Mouse (Mus musculus) activated CD4-positive, CD25-positive, alpha-beta regulatory T cell, adult 4 months (primary cell): ENCODE data around the gene Sbp. TPM values are rescaled to one million over a fixed set of nuclear protein-coding genes. Genes with fewer than 3 reads are reported as not detected.
A peak's percentile ranks its signal among the peaks of the same experiment; 100 is the strongest.
"Not testable (repeated sequence)": the region's sequence is repeated elsewhere in the genome, so short reads cannot be mapped to it uniquely, and the experiment has no call there.

ENCODE experiments used
- ATAC-seq: one replicate; pipeline ENCODE4 v1.8.0; 2017
- polyA plus RNA-seq, 2 experiments: library from polyadenylated mRNA; unstranded; fragments of 100-300 nt; shearing (Covaris generic); gene quantifications; one replicate each; pipeline ENCODE4 v1.2.1; 2017

Gene Sbp
- polyA plus RNA-seq, result not detected

DNA sequence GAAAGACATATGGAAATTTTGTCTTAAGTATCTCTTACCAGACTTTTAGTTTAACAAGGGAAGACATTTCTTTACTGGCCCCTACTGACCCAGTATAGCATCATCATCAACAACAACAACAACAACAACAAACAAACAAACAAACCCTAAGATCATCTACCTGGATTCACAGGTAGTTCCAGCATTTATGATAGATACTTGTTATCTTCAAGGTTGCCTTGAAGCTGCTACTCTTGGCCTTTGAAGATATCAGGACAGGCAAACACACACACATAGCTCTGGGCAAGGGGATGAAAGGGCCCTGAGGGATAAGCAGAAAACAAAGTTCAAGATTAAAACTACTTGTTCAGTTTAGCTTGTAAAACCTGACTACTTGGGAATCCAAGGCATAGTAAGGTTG, at the start of gene Sbp:
Gene Sbp, plus strand, starts transcription at position 301 of the 400 bp plus-strand sequence.
- ATAC-seq, result no peak

- not testable (repeated sequence) for ATAC-seq
Observed at GRCm38 (mm10) chr17:23917158-23917557, 24.3 kb upstream of the Sbp start, which contains the start of gene Dcpp3. Dcpp3 (plus strand) TSS chr17:23917458.

- peak; percentile 97 for ATAC-seq
Observed at GRCm38 (mm10) chr17:23924531-23925007, 16.9 kb upstream of the Sbp start.

- ATAC-seq, result peak; percentile 47
Observed at GRCm38 (mm10) chr17:23925090-23925493, 16.4 kb upstream of the Sbp start.

DNA sequence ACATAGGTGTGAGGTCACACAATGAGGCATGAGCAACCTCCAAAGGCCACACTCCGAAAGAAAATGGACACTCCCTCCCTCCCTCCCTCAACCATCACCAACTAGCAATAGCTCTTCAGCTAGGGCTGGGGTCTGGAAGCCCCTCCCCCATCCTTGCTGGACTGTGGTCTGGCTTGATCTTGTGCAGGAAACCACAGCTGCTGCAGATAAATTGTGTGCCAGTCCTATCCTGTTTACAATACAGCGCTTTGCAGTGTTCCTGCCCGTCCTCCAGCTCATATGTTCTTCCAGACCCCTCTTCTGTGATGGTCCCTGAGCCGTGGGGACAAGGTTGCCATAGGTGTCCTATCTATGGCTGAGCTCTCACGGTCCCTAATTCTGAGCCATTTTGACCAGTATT, 10.3 kb upstream of the Sbp start:
- no peak for ATAC-seq

DNA sequence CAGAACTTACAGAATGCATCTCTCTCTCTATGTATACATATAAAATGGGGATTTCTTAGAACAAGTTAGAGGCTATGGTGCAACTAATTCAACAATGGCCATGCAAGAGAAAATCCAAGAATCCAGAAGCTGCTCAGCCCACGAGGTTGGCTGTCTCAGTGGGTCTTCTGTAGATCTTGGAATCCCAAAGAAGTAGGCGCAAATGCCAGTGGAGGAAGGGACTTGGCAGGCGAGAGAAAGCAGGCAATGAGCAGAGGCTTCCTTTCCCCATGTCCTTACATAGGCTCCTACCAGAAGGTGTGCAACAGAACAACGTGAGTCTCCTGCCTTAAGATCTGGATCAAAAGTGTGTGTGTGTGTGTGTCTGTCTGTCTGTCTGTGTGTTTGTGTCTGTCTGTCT, 6.0 kb downstream of the Sbp start:
- ATAC-seq, result not testable (repeated sequence)

DNA sequence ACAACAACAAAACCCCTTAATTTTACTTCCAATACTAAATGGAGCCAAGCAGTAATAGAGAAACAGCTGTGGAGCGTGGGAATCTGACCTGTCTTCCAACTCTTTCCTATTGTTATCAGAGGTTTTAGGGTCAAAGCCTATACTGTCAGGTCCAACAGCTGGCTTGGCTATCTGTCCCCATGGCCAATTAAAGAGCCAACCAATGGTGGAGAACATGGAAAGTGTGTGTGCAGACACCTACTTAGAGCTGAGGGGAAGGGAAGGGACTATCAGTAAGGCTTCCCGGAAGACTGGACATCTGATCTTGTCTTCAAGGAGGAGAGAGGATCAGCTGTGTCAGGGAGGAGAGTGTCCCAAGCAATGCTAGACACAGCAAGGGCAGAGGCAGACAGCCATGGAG, 7.6 kb downstream of the Sbp start:
- ATAC-seq, result no peak

DNA sequence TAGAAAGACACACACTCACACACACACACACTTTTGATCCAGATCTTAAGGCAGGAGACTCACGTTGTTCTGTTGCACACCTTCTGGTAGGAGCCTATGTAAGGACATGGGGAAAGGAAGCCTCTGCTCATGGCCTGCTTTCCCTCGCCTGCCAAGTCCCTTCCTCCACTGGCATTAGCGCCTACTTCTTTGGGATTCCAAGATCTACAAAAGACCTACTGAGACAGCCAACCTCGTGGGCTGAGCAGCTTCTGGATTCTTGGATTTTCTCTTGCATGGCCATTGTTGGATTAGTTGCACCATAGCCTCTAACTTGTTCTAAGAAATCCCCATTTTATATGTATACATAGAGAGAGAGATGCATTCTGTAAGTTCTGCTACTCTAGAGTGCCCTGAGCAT, 9.4 kb downstream of the Sbp start:
- not testable (repeated sequence) for ATAC-seq

DNA sequence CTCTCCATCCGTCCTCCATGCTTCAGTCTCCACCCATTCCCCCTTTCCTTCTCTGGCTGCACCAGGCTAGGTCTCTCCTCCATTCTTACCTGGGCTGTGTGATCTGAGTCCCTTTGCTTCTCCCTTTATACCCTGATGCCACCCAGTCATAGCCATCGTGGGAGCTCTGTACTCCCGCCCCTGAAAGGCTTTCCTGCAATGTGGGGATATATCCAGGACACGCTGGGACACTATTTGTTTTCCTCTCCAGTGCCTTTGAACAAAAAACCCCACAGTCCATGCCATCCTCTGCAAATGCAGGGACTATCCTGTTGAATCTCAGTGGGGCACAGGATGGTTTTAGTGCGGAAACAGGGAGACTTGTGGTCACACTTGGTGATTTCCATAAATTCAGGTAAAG, 13.7 kb downstream of the Sbp start, which contains the start of gene Sbpl:
Gene Sbpl, minus strand, starts transcription at position 101 of the 400 bp plus-strand sequence.
- no peak for ATAC-seq

DNA sequence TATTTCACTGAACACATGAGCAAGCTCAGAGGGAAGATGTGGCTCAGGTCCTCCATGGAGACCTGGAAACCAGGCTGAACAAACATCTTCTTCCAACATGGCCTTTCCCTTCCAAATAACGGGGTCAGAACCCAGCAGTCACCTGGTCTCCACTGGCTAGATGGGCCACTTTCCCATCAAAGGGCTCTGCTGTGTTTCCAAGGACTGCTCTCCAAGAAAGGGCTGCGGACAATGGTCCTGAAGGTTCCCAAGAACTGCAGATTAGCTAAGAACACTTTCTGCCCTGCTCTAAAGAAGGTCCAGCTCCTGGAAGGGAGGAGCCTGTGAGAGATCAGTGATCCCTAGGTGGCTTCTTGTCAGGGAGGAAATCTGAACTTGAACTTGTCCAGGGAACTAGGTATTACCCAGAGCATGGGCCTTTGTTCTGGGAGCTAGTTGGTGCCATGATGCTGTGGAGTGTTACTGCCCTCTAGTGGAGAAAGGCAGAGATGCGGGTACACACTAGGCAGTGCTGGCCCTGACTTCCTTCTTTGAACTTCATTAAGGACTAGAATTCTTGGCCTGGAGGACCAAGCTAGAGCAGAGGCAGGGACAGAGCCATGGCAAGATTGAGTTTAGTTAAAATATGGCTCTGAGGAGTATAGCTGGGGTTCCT, 18.7 kb downstream of the Sbp start:
- ATAC-seq, result peak; percentile 54

GRCm38 (mm10) chr17:23961573-23962122, 20.2 kb downstream of the Sbp start:
- ATAC-seq, result no peak

DNA sequence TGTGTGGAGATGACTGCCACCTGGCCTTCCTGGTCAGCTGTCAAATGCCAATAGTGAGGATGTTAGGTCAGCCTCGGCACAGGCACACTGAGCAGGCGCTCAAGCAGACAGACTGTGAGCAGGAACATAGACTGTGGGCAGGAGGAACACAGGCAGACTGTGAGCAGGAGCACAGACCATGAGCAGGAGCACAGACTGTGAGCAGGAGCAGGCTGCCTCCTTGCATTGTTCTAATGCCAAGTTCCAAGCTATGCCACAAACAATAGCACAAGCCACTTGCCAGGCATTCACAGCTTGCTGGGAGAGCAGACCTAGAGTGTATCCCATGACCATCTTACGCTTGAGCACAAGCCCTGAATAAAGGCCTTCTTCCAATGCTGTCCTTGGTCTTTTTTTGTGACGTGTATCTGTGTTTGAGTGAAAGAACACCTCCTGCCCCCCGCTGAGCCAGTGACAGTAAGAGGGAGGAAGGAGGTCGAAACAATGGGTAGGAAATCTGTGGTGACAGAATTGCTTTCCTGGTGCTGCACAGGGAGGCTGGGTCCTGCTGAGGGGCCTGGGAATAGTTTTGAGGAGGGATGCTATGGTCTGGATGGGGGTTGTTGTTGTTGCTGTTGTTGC, 24.4 kb downstream of the Sbp start:
- no peak for ATAC-seq

- ATAC-seq, result no peak
Observed at GRCm38 (mm10) chr17:23966658-23967401, 25.4 kb downstream of the Sbp start.

DNA sequence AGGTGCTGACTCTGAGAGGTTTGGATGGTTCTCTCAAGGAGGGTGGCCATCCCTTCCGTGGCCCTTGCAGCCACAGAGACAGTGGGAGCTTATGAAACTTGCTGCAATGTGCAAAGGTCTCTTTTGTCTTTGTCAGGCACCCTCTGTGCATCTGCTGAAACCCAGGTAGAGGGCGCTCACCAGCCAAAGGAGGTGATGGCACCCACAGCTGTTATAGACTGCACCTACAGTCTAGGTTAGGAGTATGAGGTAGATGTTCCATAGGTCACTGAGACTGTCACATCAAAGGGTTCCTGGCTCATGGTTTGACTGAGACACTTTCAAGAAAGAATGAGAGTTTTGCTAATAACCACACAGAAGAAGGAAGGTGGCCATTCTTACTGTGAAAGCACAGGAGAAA, 27.3 kb downstream of the Sbp start:
- ATAC-seq, result no peak

DNA sequence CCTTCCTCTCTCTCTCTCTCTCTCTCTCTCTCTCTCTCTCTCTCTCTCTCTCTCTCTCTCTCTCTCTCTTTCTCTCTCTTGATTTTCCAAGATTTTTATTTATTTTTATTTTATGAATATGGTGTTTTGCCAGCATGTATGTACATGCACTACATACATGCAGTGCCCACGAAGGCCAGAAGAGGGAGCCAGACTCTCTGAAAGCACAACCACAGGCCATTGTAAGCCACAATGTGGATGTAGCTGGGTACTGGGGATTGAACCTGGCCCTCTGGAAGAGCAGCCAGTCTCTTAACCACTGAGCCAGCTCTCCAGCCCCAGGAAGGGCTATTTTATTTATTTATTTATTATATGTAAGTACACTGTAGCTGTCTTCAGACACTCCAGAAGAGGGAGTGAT, 27.8 kb downstream of the Sbp start:
- ATAC-seq, result no peak

GRCm38 (mm10) chr17:23971315-23971714, 29.8 kb downstream of the Sbp start:
- no peak for ATAC-seq

GRCm38 (mm10) chr17:23976665-23977064, 35.2 kb downstream of the Sbp start:
- ATAC-seq, result no peak

- no peak for ATAC-seq
Observed at GRCm38 (mm10) chr17:23979471-23979870, 38.0 kb downstream of the Sbp start.

GRCm38 (mm10) chr17:23980297-23980909, 38.9 kb downstream of the Sbp start, which contains the start of gene Prss30:
Prss30 (minus strand) TSS chr17:23980566.
- no peak for ATAC-seq

- no peak for ATAC-seq
Observed at GRCm38 (mm10) chr17:23982912-23983311, 41.4 kb downstream of the Sbp start.

- no peak for ATAC-seq
Observed at GRCm38 (mm10) chr17:23984989-23985388, 43.5 kb downstream of the Sbp start.

DNA sequence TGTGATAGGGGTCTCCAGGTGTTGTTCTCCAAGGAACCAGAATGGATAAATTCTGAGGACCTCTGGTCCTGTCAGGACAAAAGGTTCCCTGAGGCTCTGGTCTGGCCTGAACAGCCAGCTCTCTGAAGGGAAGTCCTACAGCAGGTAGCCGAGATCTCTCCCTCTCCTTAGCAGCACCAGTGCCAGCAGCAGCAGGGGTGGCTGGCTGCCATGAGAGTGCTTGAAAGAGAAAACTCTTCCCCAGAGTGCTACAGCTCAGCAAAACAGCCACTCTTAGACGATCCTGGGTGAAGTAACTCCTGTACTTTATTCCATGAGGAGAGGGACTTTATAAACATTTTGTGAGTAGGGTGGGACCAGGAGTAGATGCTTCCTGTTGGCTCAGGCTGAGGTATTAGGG, 48.3 kb downstream of the Sbp start:
- no peak for ATAC-seq
